Mouse (Mus musculus) Muller cell, postnatal 12 days (primary cell): Measurements from ENCODE around the gene Galnt4.
"Not testable (repeated sequence)": the region's sequence is repeated elsewhere in the genome, so short reads cannot be mapped to it uniquely, and the experiment has no call there.

Experiments
- DNase-seq: peaks from one replicate; pipeline ENCODE4 v3.0.0-alpha.2; 2015; ENCODE audit errors: inconsistent ontology term

The Galnt4 gene

DNA sequence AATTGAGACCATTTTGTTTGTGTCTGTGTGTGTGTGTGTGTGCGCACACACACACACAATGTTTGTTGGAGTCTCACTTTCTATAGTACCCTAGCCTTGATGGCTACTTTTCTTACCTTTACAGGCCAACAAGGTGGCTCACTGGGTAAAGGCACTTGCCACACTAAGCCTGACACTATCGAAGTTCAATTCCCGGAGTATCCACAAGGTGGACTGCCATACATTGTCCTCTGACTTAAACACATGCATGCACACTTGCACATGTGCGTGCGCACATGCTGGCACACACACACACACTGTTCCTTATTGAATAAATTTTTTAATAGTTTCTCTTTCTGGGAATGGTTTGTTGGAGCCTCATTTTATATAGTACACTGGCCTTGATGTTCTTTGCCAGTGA lies 48.8 kb downstream of the Galnt4 start:
- no peak for DNase-seq

DNA sequence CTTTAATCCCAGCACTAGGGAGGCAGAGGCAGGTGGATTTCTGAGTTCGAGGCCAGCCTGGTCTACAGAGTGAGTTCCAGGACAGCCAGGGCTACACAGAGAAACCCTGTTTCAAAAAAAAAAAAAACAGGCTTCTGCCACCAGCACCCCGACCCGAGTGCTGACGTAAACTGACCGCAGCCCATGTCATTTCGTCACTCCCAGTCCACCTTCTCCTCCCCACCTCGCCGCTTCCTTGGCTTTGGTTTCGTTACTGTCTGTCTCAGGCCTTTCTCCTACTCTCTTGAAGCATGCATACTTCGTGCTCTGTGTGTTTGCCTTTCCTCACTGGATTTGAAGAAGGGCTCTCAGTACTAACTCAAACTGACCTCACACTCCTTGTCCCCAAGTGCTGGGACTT lies 49.7 kb downstream of the Galnt4 start:
- not testable (repeated sequence) for DNase-seq

DNA sequence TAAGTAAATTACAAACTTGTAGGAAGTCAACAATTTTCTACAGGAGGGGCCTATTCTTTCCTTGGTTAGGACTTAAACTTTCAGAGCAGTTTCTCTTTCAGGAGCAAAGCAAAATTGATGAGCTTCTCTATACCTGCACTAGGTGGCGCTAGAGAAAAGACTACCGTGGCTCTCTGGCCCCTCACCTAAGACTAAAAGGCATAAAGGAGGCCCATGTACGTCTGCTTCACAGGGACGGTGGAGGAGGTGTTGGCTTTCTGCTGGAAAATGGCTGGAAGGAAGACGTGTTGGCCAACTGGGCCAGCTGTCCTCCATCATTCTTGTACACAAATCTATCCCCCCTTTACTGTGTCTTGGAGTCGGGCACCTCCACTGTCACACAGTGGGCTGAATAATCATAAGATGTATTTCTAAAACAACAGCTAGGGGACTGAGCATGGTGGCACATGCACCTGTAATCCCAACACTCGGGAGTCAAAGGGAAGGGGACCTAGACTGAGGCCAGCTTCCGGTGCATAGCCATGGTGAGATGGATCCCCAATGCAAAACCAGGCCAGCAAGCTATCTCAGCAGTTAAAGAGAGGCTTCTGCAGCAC lies 54.1 kb downstream of the Galnt4 start:
- no peak for DNase-seq
